25 mouse cellular contexts compared by ENCODE assay signal in the genomic region with DNA sequence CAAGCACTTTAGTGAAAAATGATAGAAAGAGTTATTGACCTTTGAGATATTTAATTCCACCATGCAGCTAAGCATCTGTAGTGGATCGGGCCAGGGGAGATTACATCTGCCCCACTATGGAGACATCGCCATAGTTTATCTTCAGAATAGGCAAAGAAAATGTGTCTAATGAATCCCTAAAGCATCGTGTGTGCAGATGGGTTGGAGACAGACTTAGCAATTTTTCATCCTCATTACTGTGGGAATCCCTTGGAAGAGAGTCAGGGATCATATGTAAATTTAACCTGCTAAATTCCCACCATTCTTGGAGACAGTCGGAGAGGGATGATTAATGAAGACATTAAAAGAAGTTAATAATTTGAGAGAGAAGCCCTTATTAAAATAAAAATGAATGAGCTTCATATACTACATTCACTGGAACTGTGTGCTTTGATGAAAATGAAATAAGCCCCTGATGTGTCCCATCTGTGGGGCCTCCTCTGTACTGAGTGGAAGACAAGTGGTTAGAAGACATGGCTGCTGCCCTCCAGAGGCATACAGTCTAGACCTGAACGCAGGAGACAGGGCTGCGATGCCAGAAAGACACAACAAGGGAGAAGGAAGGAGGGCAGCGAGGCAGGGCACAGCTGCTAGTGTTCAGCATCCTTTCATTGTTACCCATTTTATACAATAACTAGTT.
A peak's percentile ranks its signal among the peaks of the same experiment; 100 is the strongest.
DNase-seq lines count a peak whose midpoint lies in the region; ATAC-seq and TF ChIP-seq lines count a peak whose summit lies in the region.
"Had no signal": no experiment of that assay in that cellular context is flagged by ENCODE, and none has a peak within 500 bp of the region (broad histone marks: within the 10 kb centered on the region; RNA-seq: fewer than 3 reads in every experiment).

No protein-coding gene starts in this region.

- no peaks in the 10 kb centered on the region for H3K4me1 ChIP-seq in hindbrain, embryonic 12.5 days
- H3K4me1 ChIP-seq in hindbrain, embryonic 11.5 days (replicated peaks; ENCODE audit: control insufficient read depth, insufficient read depth, low read length): no peaks in the 10 kb centered on the region
- no peaks in the 10 kb centered on the region for H3K4me1 ChIP-seq in midbrain, embryonic 14.5 days (ENCODE audit: control insufficient read depth, insufficient read depth, low read length)
- H3K4me1 ChIP-seq in midbrain, embryonic 11.5 days (ENCODE audit: control insufficient read depth, insufficient read depth, low read length): no peaks in the 10 kb centered on the region
- H3K4me1 ChIP-seq in hindbrain, postnatal 0 days (ENCODE audit: insufficient read depth, low read length): no peaks in the 10 kb centered on the region
- H3K4me1 ChIP-seq: embryonic facial prominence, embryonic 15.5 days; liver, embryonic 13.5 days; megakaryocyte, embryonic 14.5 days; neural tube, embryonic 12.5 days; stomach, embryonic 15.5 days had no signal

- H3K4me3 ChIP-seq in hindbrain, embryonic 12.5 days: no peak overlapping the region
- no peak overlapping the region for H3K4me3 ChIP-seq in hindbrain, embryonic 11.5 days (ENCODE audit: low read depth, low read length)
- no peak overlapping the region for H3K4me3 ChIP-seq in midbrain, embryonic 14.5 days (replicated peaks; ENCODE audit: low read depth, low read length)
- no peak overlapping the region for H3K4me3 ChIP-seq in midbrain, embryonic 11.5 days (ENCODE audit: low read depth, low read length)
- H3K4me3 ChIP-seq in hindbrain, postnatal 0 days (ENCODE audit: low read length): no peak overlapping the region
- H3K4me3 ChIP-seq: embryonic facial prominence, embryonic 15.5 days; gastrocnemius, adult 2 months; left cerebral cortex, adult 2 months; liver, embryonic 13.5 days; megakaryocyte, embryonic 14.5 days; neural tube, embryonic 12.5 days; stomach, embryonic 15.5 days had no signal

- WGBS in hindbrain, embryonic 12.5 days: 69% methylated on average over 7 of the region's 7 CpGs
- 82% methylated on average over 7 of the region's 7 CpGs for WGBS in hindbrain, embryonic 11.5 days
- 66% methylated on average over 7 of the region's 7 CpGs for WGBS in midbrain, embryonic 14.5 days
- 81% methylated on average over 7 of the region's 7 CpGs for WGBS in midbrain, embryonic 11.5 days
- WGBS in hindbrain, postnatal 0 days: 69% methylated on average over 7 of the region's 7 CpGs

- no peaks in the 10 kb centered on the region for H3K27me3 ChIP-seq in hindbrain, embryonic 12.5 days
- no peaks in the 10 kb centered on the region for H3K27me3 ChIP-seq in hindbrain, embryonic 11.5 days (ENCODE audit: control insufficient read depth, insufficient read depth, low read length)
- H3K27me3 ChIP-seq in midbrain, embryonic 14.5 days (ENCODE audit: control insufficient read depth, insufficient read depth, low read length): no peaks in the 10 kb centered on the region
- no peaks in the 10 kb centered on the region for H3K27me3 ChIP-seq in midbrain, embryonic 11.5 days (ENCODE audit: control insufficient read depth, insufficient read depth, low read length)
- H3K27me3 ChIP-seq in hindbrain, postnatal 0 days (ENCODE audit: insufficient read depth, low read length): no peaks in the 10 kb centered on the region
- H3K27me3 ChIP-seq: embryonic facial prominence, embryonic 15.5 days; liver, embryonic 13.5 days; megakaryocyte, embryonic 14.5 days; neural tube, embryonic 12.5 days; stomach, embryonic 15.5 days had no signal

- H3K4me2 ChIP-seq in hindbrain, embryonic 12.5 days (replicated peaks): no peak overlapping the region
- H3K4me2 ChIP-seq in hindbrain, embryonic 11.5 days (replicated peaks; ENCODE audit: low read depth, low read length): no peak overlapping the region
- H3K4me2 ChIP-seq in midbrain, embryonic 14.5 days (ENCODE audit: low read length): no peak overlapping the region
- no peak overlapping the region for H3K4me2 ChIP-seq in midbrain, embryonic 11.5 days
- no peak overlapping the region for H3K4me2 ChIP-seq in hindbrain, postnatal 0 days (ENCODE audit: low read depth, low read length)
- H3K4me2 ChIP-seq: embryonic facial prominence, embryonic 15.5 days; liver, embryonic 13.5 days; neural tube, embryonic 12.5 days; stomach, embryonic 15.5 days had no signal

- no peak for TF ChIP-seq CTCF in hindbrain, postnatal 0 days (IDR thresholded peaks at IDR 0.05; ENCODE audit: low read depth)

- peak; percentile 38; the same call in 1 of the 2 replicates for ATAC-seq in hindbrain, embryonic 12.5 days (ENCODE audit: low FRiP score)
- ATAC-seq in hindbrain, embryonic 11.5 days (ENCODE audit: low FRiP score): no peak
- ATAC-seq in midbrain, embryonic 14.5 days (ENCODE audit: low FRiP score, low TSS enrichment): no peak
- no peak for ATAC-seq in midbrain, embryonic 11.5 days (ENCODE audit: low FRiP score)
- peak; percentile 43; the same call in 1 of the 2 replicates for ATAC-seq in hindbrain, postnatal 0 days
- ATAC-seq in megakaryocyte progenitor cell, adult 5-6 weeks (replicated peaks; ENCODE audit: poor library complexity): no peak
- ATAC-seq: CD4-positive, CD25-positive, alpha-beta regulatory T cell, adult 4 months; forebrain, embryonic 14.5 days; inflammation-experienced regulatory T-cells, adult 6 months had no signal

- no peaks in the 10 kb centered on the region for H3K9me3 ChIP-seq in hindbrain, embryonic 12.5 days (replicated peaks)
- no peaks in the 10 kb centered on the region for H3K9me3 ChIP-seq in hindbrain, embryonic 11.5 days (ENCODE audit: control insufficient read depth, low read length)
- no peaks in the 10 kb centered on the region for H3K9me3 ChIP-seq in midbrain, embryonic 14.5 days (ENCODE audit: control insufficient read depth, low read length)
- no peaks in the 10 kb centered on the region for H3K9me3 ChIP-seq in midbrain, embryonic 11.5 days (ENCODE audit: control insufficient read depth, low read length)
- no peaks in the 10 kb centered on the region for H3K9me3 ChIP-seq in hindbrain, postnatal 0 days (ENCODE audit: low read length)
- H3K9me3 ChIP-seq: embryonic facial prominence, embryonic 15.5 days; liver, embryonic 13.5 days; neural tube, embryonic 12.5 days; stomach, embryonic 15.5 days had no signal

- DNase-seq in hindbrain, embryonic 11.5 days (ENCODE audit: low spot score): no peak
- DNase-seq in midbrain, embryonic 14.5 days: peak; percentile 7
- no peak for DNase-seq in midbrain, embryonic 11.5 days (ENCODE audit: low spot score, missing footprints)
- DNase-seq in hindbrain, postnatal 0 days (ENCODE audit: low spot score): peak; percentile 1
- DNase-seq in left cerebral cortex, adult 18-20 months (ENCODE audit: low spot score in 2 of 2): no peak
- DNase-seq: adrenal gland, postnatal 14 days; cerebellum, adult 9-10 months; gastrocnemius, adult 2 months; kidney, adult 8-10 months; layer of hippocampus, adult 9-11 months; liver, embryonic 13.5 days; lung, adult 2 months; lung, postnatal 14 days; right cerebral cortex, adult 18-20 months; thymus, adult 2 months had no signal

- no peaks in the 10 kb centered on the region for H3K36me3 ChIP-seq in hindbrain, embryonic 12.5 days
- H3K36me3 ChIP-seq in hindbrain, embryonic 11.5 days (ENCODE audit: control insufficient read depth, insufficient read depth, low read length): no peaks in the 10 kb centered on the region
- no peaks in the 10 kb centered on the region for H3K36me3 ChIP-seq in midbrain, embryonic 14.5 days (ENCODE audit: control insufficient read depth, insufficient read depth, low read length)
- H3K36me3 ChIP-seq in midbrain, embryonic 11.5 days (ENCODE audit: control insufficient read depth, insufficient read depth, low read length): no peaks in the 10 kb centered on the region
- H3K36me3 ChIP-seq in hindbrain, postnatal 0 days (ENCODE audit: insufficient read depth, low read length): no peaks in the 10 kb centered on the region
- H3K36me3 ChIP-seq: embryonic facial prominence, embryonic 15.5 days; liver, embryonic 13.5 days; neural tube, embryonic 12.5 days; stomach, embryonic 15.5 days had no signal

- H3K9ac ChIP-seq in hindbrain, embryonic 12.5 days: no peak overlapping the region
- H3K9ac ChIP-seq in hindbrain, embryonic 11.5 days (ENCODE audit: low read depth, low read length): no peak overlapping the region
- H3K9ac ChIP-seq in midbrain, embryonic 14.5 days (replicated peaks; ENCODE audit: low read length): no peak overlapping the region
- no peak overlapping the region for H3K9ac ChIP-seq in midbrain, embryonic 11.5 days (ENCODE audit: low read length)
- H3K9ac ChIP-seq in hindbrain, postnatal 0 days (replicated peaks; ENCODE audit: low read length): no peak overlapping the region
- H3K9ac ChIP-seq: embryonic facial prominence, embryonic 15.5 days; liver, embryonic 13.5 days; neural tube, embryonic 12.5 days; stomach, embryonic 15.5 days had no signal

- H3K27ac ChIP-seq in hindbrain, embryonic 12.5 days: no peak overlapping the region
- H3K27ac ChIP-seq in hindbrain, embryonic 11.5 days (ENCODE audit: low read depth, low read length): no peak overlapping the region
- H3K27ac ChIP-seq in midbrain, embryonic 14.5 days (replicated peaks; ENCODE audit: low read depth, low read length): no peak overlapping the region
- H3K27ac ChIP-seq in midbrain, embryonic 11.5 days (ENCODE audit: low read depth, low read length): no peak overlapping the region
- no peak overlapping the region for H3K27ac ChIP-seq in hindbrain, postnatal 0 days
- H3K27ac ChIP-seq: embryonic facial prominence, embryonic 15.5 days; gastrocnemius, adult 2 months; left cerebral cortex, adult 2 months; liver, embryonic 13.5 days; neural tube, embryonic 12.5 days; stomach, embryonic 15.5 days had no signal

Comparison
In these comparisons a context has a peak if more than half of its experiments do, and no peak if none do; other contexts are left out.
1. ATAC-seq: peak in hindbrain, embryonic 12.5 days (single experiment) and hindbrain, postnatal 0 days (single experiment); none in hindbrain, embryonic 11.5 days (single experiment), midbrain, embryonic 14.5 days (single experiment), midbrain, embryonic 11.5 days (single experiment) and megakaryocyte progenitor cell, adult 5-6 weeks (single experiment).
2. DNase-seq: peak in midbrain, embryonic 14.5 days (single experiment) and hindbrain, postnatal 0 days (single experiment); none in hindbrain, embryonic 11.5 days (single experiment), midbrain, embryonic 11.5 days (single experiment) and left cerebral cortex, adult 18-20 months (0 of 2).